Mouse (Mus musculus) testis, adult 2 months (tissue): ENCODE measurements around the gene Gm128. TPM values are rescaled to one million over a fixed set of nuclear protein-coding genes. Genes with fewer than 3 reads are reported as not detected.

ENCODE experiments used
- H3K27ac ChIP-seq: fragments of 200-500 bp; 2 replicates; pipeline ENCODE4 v1.5.1; 2012; ENCODE audit warnings: low read depth, low read length; ENCODE audit not compliant: control insufficient read depth, insufficient read depth
- H3K27me3 ChIP-seq: fragments of 200-500 bp; 2 replicates; pipeline ENCODE4 v1.6.1; 2012; ENCODE audit warnings: mild to moderate bottlenecking, low read length, moderate library complexity; ENCODE audit not compliant: control insufficient read depth, insufficient read depth
- H3K36me3 ChIP-seq: fragments of 200-500 bp; 2 replicates; pipeline ENCODE4 v1.6.1; 2012; ENCODE audit warnings: mild to moderate bottlenecking, low read length; ENCODE audit not compliant: control insufficient read depth, insufficient read depth
- H3K4me1 ChIP-seq: fragments of 200-500 bp; 2 replicates; pipeline ENCODE4 v1.6.1; 2012; ENCODE audit warnings: low read length; ENCODE audit not compliant: control insufficient read depth, insufficient read depth
- H3K4me3 ChIP-seq: fragments of 200-500 bp; 2 replicates; pipeline ENCODE4 v1.5.1; 2012; ENCODE audit warnings: low read depth, mild to moderate bottlenecking, low read length, moderate library complexity, mixed read lengths; ENCODE audit not compliant: control insufficient read depth
- CTCF ChIP-seq: fragments of 200-500 bp; IDR thresholded peaks from 2 replicates; pipeline ENCODE4 v1.5.1; 2012; ENCODE audit warnings: low read depth, mild to moderate bottlenecking, inconsistent platforms, low read length, moderate library complexity; ENCODE audit not compliant: control insufficient read depth, insufficient read depth, insufficient replicate concordance
- POLR2A ChIP-seq: fragments of 200-500 bp; IDR thresholded peaks from 2 replicates; pipeline ENCODE4 v1.6.1; 2012; ENCODE audit warnings: low read depth, mild to moderate bottlenecking, inconsistent platforms, low read length, moderate library complexity; ENCODE audit not compliant: control insufficient read depth
- polyA plus RNA-seq: library from polyadenylated mRNA; depleted of rRNA; stranded (reverse); fragments of >200 nt; gene quantifications from 2 replicates; pipeline ENCODE4 v1.2.3, GENCODE M21; 2012; rRNA removed

Gene Gm128
- polyA plus RNA-seq = 603 and 652 TPM in 2 replicates

GRCm38 (mm10) chr3:95241498-95241897 is at the start of gene Gm128:
TSS of gene Gm128 (minus strand) at chr3:95241598.
- no peaks in the 10 kb centered on the region; the same call in 1 of the 2 replicates for H3K36me3 ChIP-seq
- H3K27me3 ChIP-seq = no peaks in the 10 kb centered on the region
- TF ChIP-seq POLR2A (no peak), CTCF (no peak)
- peak within 1 kb of the TSS; percentile 92 for H3K4me3 ChIP-seq
- H3K4me1 ChIP-seq = peaks cover 11% of the 10 kb centered on the region
- peak within 1 kb of the TSS; percentile 93 for H3K27ac ChIP-seq

GRCm38 (mm10) chr3:95291041-95291440 is 49.6 kb upstream of the Gm128 start:
- Histone ChIP-seq H3K36me3 (no peaks in the 10 kb centered on the region; the same call in none of the 2 replicates), H3K4me3 (no peak overlapping the region), H3K4me1 (no peaks in the 10 kb centered on the region), H3K27me3 (no peaks in the 10 kb centered on the region), H3K27ac (no peak overlapping the region)
- TF ChIP-seq CTCF = no peak
- no peak for TF ChIP-seq POLR2A

- no peaks in the 10 kb centered on the region for H3K4me1 ChIP-seq
- TF ChIP-seq CTCF (no peak), POLR2A (no peak)
- no peaks in the 10 kb centered on the region for H3K27me3 ChIP-seq
- H3K27ac ChIP-seq = no peak overlapping the region
- H3K4me3 ChIP-seq = no peak overlapping the region
- H3K36me3 ChIP-seq = no peaks in the 10 kb centered on the region; the same call in none of the 2 replicates
Observed at GRCm38 (mm10) chr3:95290156-95290555, 48.8 kb upstream of the Gm128 start.

- no peak overlapping the region for H3K4me3 ChIP-seq
- H3K36me3 ChIP-seq = no peaks in the 10 kb centered on the region; the same call in none of the 2 replicates
- no peak overlapping the region for H3K27ac ChIP-seq
- no peaks in the 10 kb centered on the region for H3K27me3 ChIP-seq
- H3K4me1 ChIP-seq = no peaks in the 10 kb centered on the region
- TF ChIP-seq CTCF = no peak
- no peak for TF ChIP-seq POLR2A
Observed at GRCm38 (mm10) chr3:95289419-95289818, 48.0 kb upstream of the Gm128 start.

GRCm38 (mm10) chr3:95287541-95287940 is 46.1 kb upstream of the Gm128 start:
- Histone ChIP-seq H3K4me1 (peaks cover 3% of the 10 kb centered on the region), H3K4me3 (no peak overlapping the region), H3K36me3 (no peaks in the 10 kb centered on the region; the same call in none of the 2 replicates), H3K27me3 (no peaks in the 10 kb centered on the region), H3K27ac (no peak overlapping the region)
- no peak for TF ChIP-seq POLR2A
- TF ChIP-seq CTCF = no peak

GRCm38 (mm10) chr3:95286510-95286909 is 45.1 kb upstream of the Gm128 start:
- no peaks in the 10 kb centered on the region for H3K27me3 ChIP-seq
- TF ChIP-seq CTCF (no peak), POLR2A (no peak)
- H3K36me3 ChIP-seq = no peaks in the 10 kb centered on the region; the same call in none of the 2 replicates
- no peak overlapping the region for H3K4me3 ChIP-seq
- H3K27ac ChIP-seq = no peak overlapping the region
- H3K4me1 ChIP-seq = peaks cover 6% of the 10 kb centered on the region

- no peak overlapping the region for H3K27ac ChIP-seq
- TF ChIP-seq CTCF = no peak
- TF ChIP-seq POLR2A = no peak
Observed at GRCm38 (mm10) chr3:95286011-95286410, 44.6 kb upstream of the Gm128 start.

GRCm38 (mm10) chr3:95285390-95285789 is 44.0 kb upstream of the Gm128 start:
- no peaks in the 10 kb centered on the region; the same call in none of the 2 replicates for H3K36me3 ChIP-seq
- no peak overlapping the region for H3K27ac ChIP-seq
- no peaks in the 10 kb centered on the region for H3K27me3 ChIP-seq
- no peak overlapping the region for H3K4me3 ChIP-seq
- no peak for TF ChIP-seq CTCF
- TF ChIP-seq POLR2A = no peak
- peaks cover 9% of the 10 kb centered on the region for H3K4me1 ChIP-seq

More at GRCm38 (mm10) chr3:95286011-95286410, 44.6 kb upstream of the Gm128 start:
- no peaks in the 10 kb centered on the region; the same call in none of the 2 replicates for H3K36me3 ChIP-seq
- no peaks in the 10 kb centered on the region for H3K27me3 ChIP-seq
- H3K4me3 ChIP-seq = no peak overlapping the region
- H3K4me1 ChIP-seq = peaks cover 6% of the 10 kb centered on the region
